Mouse (Mus musculus): ENCODE results near the gene Rprml. TPM values are rescaled to one million over a fixed set of nuclear protein-coding genes. Genes with fewer than 3 reads are reported as not detected.

Gene Rprml
- polyA plus RNA-seq, 1 experiment from 2014 or later: not detected

DNA sequence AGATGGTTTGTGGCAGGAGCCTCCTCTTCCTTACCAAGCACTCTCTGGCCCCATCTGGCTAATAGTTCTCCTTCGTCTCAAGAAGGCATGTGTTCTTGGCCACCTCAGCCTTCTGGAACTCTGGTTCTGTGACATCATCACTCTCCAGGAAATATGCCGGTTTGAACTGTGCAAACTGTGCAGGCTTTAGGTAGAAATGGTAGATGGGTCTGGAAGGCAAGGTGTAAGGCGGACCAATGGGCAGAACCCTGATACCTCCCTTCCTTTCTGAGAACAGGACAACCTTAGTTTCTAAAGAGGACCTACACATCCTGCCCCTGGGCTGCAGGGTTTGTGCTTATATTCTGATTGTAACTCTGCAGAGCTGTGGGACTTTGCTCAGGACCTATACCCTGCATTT, 10.6 kb upstream of the Rprml start, which contains the start of gene Lyzl6:
Lyzl6 (minus strand) TSS at position 101 of the 400 bp plus-strand sequence.
- Histone ChIP-seq H3K9ac (ENCODE audit: low read length) (no peak within 1 kb of the TSS), H3K27me3 (ENCODE audit: control insufficient read depth, insufficient read depth, low read length) (peaks cover 23% of the 10 kb centered on the region), H3K27ac (replicated peaks in 1 of 2; ENCODE audit: control insufficient read depth in 1 of 2, insufficient read depth in 1 of 2, low read depth in 2 of 2, low read length in 2 of 2) (no peak within 1 kb of the TSS), H3K4me2 (ENCODE audit: low read length) (no peak within 1 kb of the TSS), H3K9me3 (ENCODE audit: control insufficient read depth, low read length) (no peaks in the 10 kb centered on the region), H3K4me1 (ENCODE audit: control insufficient read depth in 2 of 2, insufficient read depth in 2 of 2, low read length in 2 of 2) (no peaks in the 10 kb centered on the region), H3K4me3 (ENCODE audit: control insufficient read depth in 1 of 2, insufficient read depth in 1 of 2, low read depth in 1 of 2, low read length in 2 of 2) (no peak within 1 kb of the TSS), H3K36me3 (ENCODE audit: control insufficient read depth, insufficient read depth, low read length) (no peaks in the 10 kb centered on the region)
- 65% methylated on average over 3 of the region's 3 CpGs for WGBS
- ATAC-seq (ENCODE audit: insufficient number of reproducible peaks, insufficient read depth, low FRiP score, low read depth): no peak

DNA sequence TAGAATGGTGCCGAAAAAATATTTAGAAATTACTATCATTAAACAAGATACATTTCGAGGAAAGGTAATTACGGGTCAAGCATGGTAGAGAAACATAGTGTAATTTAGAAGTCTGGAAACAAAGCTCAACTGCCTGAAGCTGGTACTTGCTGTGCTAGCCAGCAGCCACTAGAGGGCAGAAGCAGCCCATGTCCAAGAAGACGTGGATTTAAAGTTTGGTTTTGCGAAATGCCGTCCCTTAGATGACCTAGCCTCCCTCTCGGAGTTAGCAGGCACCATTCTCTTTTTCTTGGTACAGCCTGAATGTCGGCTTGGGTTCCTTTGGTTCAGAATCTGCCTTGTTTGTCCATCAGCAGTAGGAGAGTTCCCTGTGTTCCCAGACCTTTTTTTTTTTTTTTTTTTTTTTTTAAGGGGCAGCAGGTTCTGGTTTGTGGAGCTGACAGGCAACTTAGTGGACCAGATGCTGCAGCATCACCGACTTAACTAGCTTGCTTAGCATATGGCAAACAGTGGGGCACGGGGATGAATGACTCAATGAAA, 9.9 kb upstream of the Rprml start:
- Histone ChIP-seq H3K27ac (replicated peaks in 1 of 2; ENCODE audit: control insufficient read depth in 1 of 2, insufficient read depth in 1 of 2, low read depth in 2 of 2, low read length in 2 of 2) (no peak overlapping the region), H3K4me3 (ENCODE audit: control insufficient read depth in 1 of 2, insufficient read depth in 1 of 2, low read depth in 1 of 2, low read length in 2 of 2) (no peak overlapping the region), H3K27me3 (ENCODE audit: control insufficient read depth, insufficient read depth, low read length) (peaks cover 26% of the 10 kb centered on the region), H3K9ac (ENCODE audit: low read length) (no peak overlapping the region), H3K4me2 (ENCODE audit: low read length) (no peak overlapping the region), H3K9me3 (ENCODE audit: control insufficient read depth, low read length) (no peaks in the 10 kb centered on the region), H3K4me1 (ENCODE audit: control insufficient read depth in 2 of 2, insufficient read depth in 2 of 2, low read length in 2 of 2) (no peaks in the 10 kb centered on the region), H3K36me3 (ENCODE audit: control insufficient read depth, insufficient read depth, low read length) (no peaks in the 10 kb centered on the region)
- no peak for ATAC-seq (ENCODE audit: insufficient number of reproducible peaks, insufficient read depth, low FRiP score, low read depth)
- WGBS: 3% methylated on average over 10 of the region's 10 CpGs

DNA sequence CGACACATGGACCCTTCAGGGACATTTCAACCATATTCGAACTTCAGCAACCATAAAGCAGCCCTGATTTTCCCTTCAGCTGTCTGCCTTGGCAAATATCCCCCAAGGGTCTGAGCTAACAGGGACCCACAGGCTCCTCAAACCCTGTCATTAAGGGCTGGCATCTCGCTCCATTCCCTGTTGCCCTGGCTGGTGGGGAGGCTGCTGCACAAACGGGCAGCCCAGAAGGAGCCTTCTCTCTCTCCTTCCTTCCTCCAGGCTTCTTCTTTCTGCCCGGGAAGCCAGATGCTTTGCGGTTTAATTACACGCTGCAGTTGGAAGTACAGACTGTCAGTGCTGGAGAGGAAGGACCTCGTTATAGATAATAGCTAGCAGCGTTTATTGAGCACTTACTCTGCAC, 6.2 kb upstream of the Rprml start:
- 68% methylated on average over 9 of the region's 9 CpGs for WGBS
- H3K27ac ChIP-seq (replicated peaks in 1 of 2; ENCODE audit: control insufficient read depth in 1 of 2, insufficient read depth in 1 of 2, low read depth in 2 of 2, low read length in 2 of 2): no peak overlapping the region
- no peak for ATAC-seq (ENCODE audit: insufficient number of reproducible peaks, insufficient read depth, low FRiP score, low read depth)
- no peak overlapping the region for H3K4me3 ChIP-seq (ENCODE audit: control insufficient read depth in 1 of 2, insufficient read depth in 1 of 2, low read depth in 1 of 2, low read length in 2 of 2)
- H3K9ac ChIP-seq (ENCODE audit: low read length): no peak overlapping the region
- no peaks in the 10 kb centered on the region for H3K4me1 ChIP-seq (ENCODE audit: control insufficient read depth in 2 of 2, insufficient read depth in 2 of 2, low read length in 2 of 2)
- peaks cover 40% of the 10 kb centered on the region for H3K27me3 ChIP-seq (ENCODE audit: control insufficient read depth, insufficient read depth, low read length)
- no peaks in the 10 kb centered on the region for H3K36me3 ChIP-seq (ENCODE audit: control insufficient read depth, insufficient read depth, low read length)
- H3K9me3 ChIP-seq (ENCODE audit: control insufficient read depth, low read length): no peaks in the 10 kb centered on the region
- H3K4me2 ChIP-seq (ENCODE audit: low read length): no peak overlapping the region

GRCm38 (mm10) chr11:103645731-103646130, 3.6 kb upstream of the Rprml start:
- no peak overlapping the region for H3K9ac ChIP-seq (ENCODE audit: low read length)
- no peak overlapping the region for H3K4me2 ChIP-seq (ENCODE audit: low read length)
- H3K36me3 ChIP-seq (ENCODE audit: control insufficient read depth, insufficient read depth, low read length): no peaks in the 10 kb centered on the region
- H3K27me3 ChIP-seq (ENCODE audit: control insufficient read depth, insufficient read depth, low read length): peaks cover 46% of the 10 kb centered on the region
- no peak for ATAC-seq (ENCODE audit: insufficient number of reproducible peaks, insufficient read depth, low FRiP score, low read depth)
- no peaks in the 10 kb centered on the region for H3K9me3 ChIP-seq (ENCODE audit: control insufficient read depth, low read length)
- H3K4me1 ChIP-seq (ENCODE audit: control insufficient read depth in 2 of 2, insufficient read depth in 2 of 2, low read length in 2 of 2): peaks cover 5 to 9% of the 10 kb centered on the region in 2 experiments; a peak in 3 of 4 replicates
- no peak overlapping the region for H3K4me3 ChIP-seq (ENCODE audit: control insufficient read depth in 1 of 2, insufficient read depth in 1 of 2, low read depth in 1 of 2, low read length in 2 of 2)
- WGBS: 71% methylated on average over 8 of the region's 8 CpGs
- H3K27ac ChIP-seq (replicated peaks in 1 of 2; ENCODE audit: control insufficient read depth in 1 of 2, insufficient read depth in 1 of 2, low read depth in 2 of 2, low read length in 2 of 2): no peak overlapping the region

- Histone ChIP-seq H3K27ac (replicated peaks in 1 of 2; ENCODE audit: control insufficient read depth in 1 of 2, insufficient read depth in 1 of 2, low read depth in 2 of 2, low read length in 2 of 2) (no peak overlapping the region), H3K27me3 (ENCODE audit: control insufficient read depth, insufficient read depth, low read length) (peaks cover 49% of the 10 kb centered on the region), H3K4me3 (ENCODE audit: control insufficient read depth in 1 of 2, insufficient read depth in 1 of 2, low read depth in 1 of 2, low read length in 2 of 2) (no peak overlapping the region), H3K4me2 (ENCODE audit: low read length) (no peak overlapping the region), H3K4me1 (ENCODE audit: control insufficient read depth in 2 of 2, insufficient read depth in 2 of 2, low read length in 2 of 2) (peaks cover 5 to 9% of the 10 kb centered on the region in 2 experiments; a peak in 3 of 4 replicates), H3K36me3 (ENCODE audit: control insufficient read depth, insufficient read depth, low read length) (no peaks in the 10 kb centered on the region), H3K9ac (ENCODE audit: low read length) (no peak overlapping the region), H3K9me3 (ENCODE audit: control insufficient read depth, low read length) (no peaks in the 10 kb centered on the region)
- WGBS: 79% methylated on average over 5 of the region's 6 CpGs
- ATAC-seq (ENCODE audit: insufficient number of reproducible peaks, insufficient read depth, low FRiP score, low read depth): no peak
Observed at GRCm38 (mm10) chr11:103646301-103646700, 3.1 kb upstream of the Rprml start.

DNA sequence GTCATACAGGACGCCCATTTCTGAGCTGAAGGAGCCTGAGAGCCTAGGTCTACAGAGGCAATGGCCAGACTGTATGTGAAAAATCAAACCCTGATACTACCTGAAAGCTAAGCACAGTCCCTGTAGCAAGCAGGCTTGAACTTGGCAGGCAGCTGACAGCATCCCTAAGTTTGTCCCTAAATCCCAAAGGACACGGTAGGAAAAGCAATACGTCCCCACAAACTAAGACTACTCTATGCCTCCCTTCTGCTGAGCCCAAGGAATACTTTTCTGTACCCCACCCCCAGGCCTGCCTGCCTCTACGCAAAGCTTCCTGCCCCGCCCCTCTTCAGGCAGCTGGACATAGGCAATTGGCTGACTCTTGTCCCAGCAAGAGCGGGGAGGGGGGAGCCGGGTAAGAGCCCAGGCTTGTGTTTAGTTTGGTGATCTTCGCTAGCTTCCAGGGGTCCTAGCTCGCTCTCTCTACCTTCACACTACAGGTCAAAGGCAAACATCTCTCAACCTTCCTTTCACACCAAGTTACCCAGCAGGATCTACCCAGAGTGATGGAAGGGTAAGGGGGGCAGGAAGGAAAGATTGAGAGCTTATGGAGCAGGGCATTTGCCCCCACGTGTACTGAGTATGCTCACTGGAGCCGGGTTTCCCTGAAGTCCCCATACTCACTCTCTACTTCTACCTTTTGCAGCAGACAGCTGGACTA, 1.3 kb upstream of the Rprml start:
- Histone ChIP-seq H3K9me3 (ENCODE audit: control insufficient read depth, low read length) (no peaks in the 10 kb centered on the region), H3K36me3 (ENCODE audit: control insufficient read depth, insufficient read depth, low read length) (no peaks in the 10 kb centered on the region), H3K27me3 (ENCODE audit: control insufficient read depth, insufficient read depth, low read length) (peaks cover 67% of the 10 kb centered on the region), H3K4me1 (ENCODE audit: control insufficient read depth in 2 of 2, insufficient read depth in 2 of 2, low read length in 2 of 2) (peaks cover 5 to 9% of the 10 kb centered on the region in 2 experiments; a peak in 3 of 4 replicates), H3K27ac (replicated peaks in 1 of 2; ENCODE audit: control insufficient read depth in 1 of 2, insufficient read depth in 1 of 2, low read depth in 2 of 2, low read length in 2 of 2) (no peak overlapping the region), H3K4me2 (ENCODE audit: low read length) (no peak overlapping the region), H3K9ac (ENCODE audit: low read length) (no peak overlapping the region), H3K4me3 (ENCODE audit: control insufficient read depth in 1 of 2, insufficient read depth in 1 of 2, low read depth in 1 of 2, low read length in 2 of 2) (no peak overlapping the region)
- 10% methylated on average over 11 of the region's 11 CpGs for WGBS
- ATAC-seq (ENCODE audit: insufficient number of reproducible peaks, insufficient read depth, low FRiP score, low read depth): no peak

DNA sequence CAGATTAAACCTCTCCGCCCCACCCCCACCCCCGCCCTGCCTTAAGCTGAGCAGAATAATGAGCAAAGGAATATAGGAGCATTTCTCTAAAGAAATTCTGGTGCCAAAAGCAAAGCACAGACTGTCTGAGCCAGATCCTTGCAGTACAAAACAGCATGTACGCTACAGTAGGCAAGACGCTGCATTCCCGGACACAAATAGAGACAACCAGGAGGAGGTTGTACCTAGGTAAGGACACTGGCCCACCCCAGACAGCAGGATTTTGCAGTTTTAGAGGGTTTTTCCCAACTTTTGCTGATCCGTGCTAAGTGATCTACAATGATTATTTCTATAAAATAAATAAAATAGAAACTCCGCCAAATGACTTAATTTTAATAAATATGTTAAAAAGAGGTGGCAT, 714 bp upstream of the Rprml start:
- H3K4me2 ChIP-seq (ENCODE audit: low read length): no peak overlapping the region
- WGBS: 33% methylated on average over 7 of the region's 7 CpGs
- ATAC-seq (ENCODE audit: insufficient number of reproducible peaks, insufficient read depth, low FRiP score, low read depth): no peak

More for the DNA sequence above, 714 bp upstream of the Rprml start:
- Histone ChIP-seq H3K4me3 (ENCODE audit: control insufficient read depth in 1 of 2, insufficient read depth in 1 of 2, low read depth in 1 of 2, low read length in 2 of 2) (no peak overlapping the region), H3K9me3 (ENCODE audit: control insufficient read depth, low read length) (no peaks in the 10 kb centered on the region), H3K9ac (ENCODE audit: low read length) (no peak overlapping the region), H3K27ac (replicated peaks in 1 of 2; ENCODE audit: control insufficient read depth in 1 of 2, insufficient read depth in 1 of 2, low read depth in 2 of 2, low read length in 2 of 2) (no peak overlapping the region), H3K27me3 (ENCODE audit: control insufficient read depth, insufficient read depth, low read length) (peaks cover 73% of the 10 kb centered on the region), H3K36me3 (ENCODE audit: control insufficient read depth, insufficient read depth, low read length) (no peaks in the 10 kb centered on the region), H3K4me1 (ENCODE audit: control insufficient read depth in 2 of 2, insufficient read depth in 2 of 2, low read length in 2 of 2) (peaks cover 5 to 9% of the 10 kb centered on the region in 2 experiments; a peak in 3 of 4 replicates)

Measured in heart, embryonic 14.5 days (tissue).